Mouse (Mus musculus) right cerebral cortex, adult 2 months (tissue): Measurements from ENCODE around the gene S100a2.

Source experiments
- DNase-seq, 2 experiments: peaks; one replicate each; pipeline ENCODE4 v3.0.0; 2021 to 2022; ENCODE audit warnings: low spot score in 2 of 2

The S100a2 gene

GRCm38 (mm10) chr3:90596810-90597209, 6.8 kb downstream of the S100a2 start:
- no peak for DNase-seq

DNA sequence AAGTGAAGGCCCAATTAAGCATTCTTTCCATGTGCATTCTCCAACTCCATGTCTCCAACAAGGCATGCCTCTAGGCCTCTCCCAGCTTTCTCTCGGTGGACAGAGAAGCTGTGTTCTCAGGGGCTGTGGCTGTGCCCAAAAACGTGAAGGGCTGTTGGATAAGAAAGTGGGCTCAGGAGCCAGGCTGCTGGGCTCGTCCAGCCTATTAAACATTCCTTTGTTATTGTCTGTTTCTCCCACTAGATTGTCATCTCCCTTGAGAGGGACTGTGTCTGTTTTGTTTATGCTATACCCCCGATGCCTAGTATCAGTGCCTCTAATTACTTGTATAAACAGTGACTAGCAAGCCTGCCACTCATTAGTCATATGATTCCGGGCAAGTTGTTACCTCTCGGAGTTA, 7.7 kb downstream of the S100a2 start:
- no peak for DNase-seq

- no peak for DNase-seq
Measured at GRCm38 (mm10) chr3:90598212-90598611, 8.2 kb downstream of the S100a2 start.

- DNase-seq = no peak
Measured at GRCm38 (mm10) chr3:90599401-90599800, 9.4 kb downstream of the S100a2 start.

DNA sequence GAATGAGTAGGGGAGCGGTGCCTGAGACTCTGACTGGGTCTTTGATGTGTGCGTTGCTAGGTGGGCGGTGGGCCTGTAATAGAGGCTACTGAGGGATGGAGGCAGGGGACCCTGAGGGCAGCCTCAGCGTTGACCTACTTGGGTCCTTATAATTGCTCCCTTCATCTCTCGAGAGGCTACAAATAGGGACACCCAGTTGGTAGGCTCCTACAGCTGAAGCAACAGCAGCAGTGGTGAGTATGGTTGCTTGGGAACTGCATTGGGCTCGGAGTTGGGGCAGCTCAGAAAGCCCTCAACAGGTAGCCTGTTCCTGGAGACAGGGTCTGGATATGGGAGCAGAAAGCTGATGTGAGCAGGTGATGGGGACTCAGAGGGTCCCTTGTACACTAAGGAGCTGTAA, 10.0 kb downstream of the S100a2 start:
- DNase-seq = no peak

DNA sequence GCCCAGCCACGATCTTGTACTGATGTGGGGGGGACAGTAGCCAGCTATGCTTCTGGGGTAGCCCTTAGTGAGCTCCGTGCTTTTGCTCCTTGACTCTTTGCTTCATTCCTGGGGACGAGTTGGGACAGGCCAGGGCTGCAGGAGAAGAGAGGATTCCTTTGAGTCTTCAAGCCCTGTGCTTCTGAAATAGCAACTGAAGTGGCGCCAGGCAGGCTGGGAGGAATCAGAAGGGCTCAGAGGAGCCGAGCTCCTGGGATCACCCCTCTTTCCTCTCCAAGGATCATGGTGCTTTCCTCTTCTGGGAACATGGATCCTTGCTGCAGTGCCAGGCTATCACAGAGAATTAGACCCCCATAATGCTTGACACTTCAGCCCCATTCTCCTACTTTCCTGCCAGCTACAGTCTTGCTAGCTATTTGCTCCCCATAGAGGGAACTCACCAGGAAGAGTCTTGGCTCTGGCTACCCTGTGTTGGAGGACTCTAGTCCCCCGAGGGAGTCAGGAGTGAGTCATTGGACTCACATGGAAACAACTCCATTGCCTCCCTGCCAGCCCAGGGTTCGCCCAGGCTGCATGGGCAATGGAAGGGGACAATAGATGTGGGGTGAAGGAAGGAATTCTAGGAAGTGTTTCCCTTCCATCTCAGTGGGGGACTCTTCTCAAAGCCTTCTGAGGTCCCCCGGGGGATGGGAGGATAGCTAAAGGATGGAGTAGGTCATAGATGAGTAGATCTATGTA, 10.6 kb downstream of the S100a2 start:
- no peak for DNase-seq

DNA sequence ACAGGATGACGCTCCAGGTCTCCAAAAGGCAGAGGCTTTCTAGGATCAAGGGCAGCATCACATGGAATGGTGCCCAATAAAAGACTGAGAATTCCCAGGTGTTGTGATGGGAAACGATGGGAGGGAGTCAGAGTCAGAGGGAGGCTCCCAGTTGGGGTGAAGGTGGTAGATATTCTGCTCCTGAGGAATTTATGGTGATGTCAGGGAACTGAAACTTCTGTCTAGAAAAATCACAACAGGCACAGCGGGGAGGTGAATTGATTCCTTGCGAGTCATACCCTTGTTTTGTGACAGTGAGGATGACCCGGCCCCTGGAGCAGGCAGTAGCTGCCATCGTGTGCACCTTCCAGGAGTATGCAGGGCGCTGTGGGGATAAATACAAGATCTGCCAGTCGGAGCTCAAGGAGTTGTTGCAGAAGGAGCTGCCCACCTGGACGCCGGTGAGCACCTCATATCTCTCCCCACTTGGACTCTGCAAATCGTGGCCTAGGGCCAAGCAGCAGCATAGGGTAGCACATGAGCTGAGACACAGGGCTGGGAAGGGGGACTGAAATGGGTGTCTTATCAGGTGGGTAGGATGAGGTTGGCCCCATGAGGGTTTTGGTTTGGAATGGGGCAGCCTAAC, 11.6 kb downstream of the S100a2 start, which contains the start of gene Gm42674:
Gene Gm42674, plus strand, starts transcription at position 419 of the 625 bp plus-strand sequence.
- no peak for DNase-seq

- no peak for DNase-seq
Measured at GRCm38 (mm10) chr3:90603623-90604022, 13.6 kb downstream of the S100a2 start, which contains the start of gene S100a4. Gene S100a4 (plus strand): TSS chr3:90603771.

- peak; percentile 75 to 76 for DNase-seq
Measured at GRCm38 (mm10) chr3:90604416-90604815, 14.4 kb downstream of the S100a2 start.

GRCm38 (mm10) chr3:90605049-90605448, 15.0 kb downstream of the S100a2 start:
- DNase-seq = no peak

GRCm38 (mm10) chr3:90605736-90606135, 15.7 kb downstream of the S100a2 start:
- DNase-seq = no peak

- no peak for DNase-seq
Measured at GRCm38 (mm10) chr3:90606185-90606584, 16.1 kb downstream of the S100a2 start.

- DNase-seq = no peak
Measured at GRCm38 (mm10) chr3:90607361-90607760, 17.3 kb downstream of the S100a2 start.

DNA sequence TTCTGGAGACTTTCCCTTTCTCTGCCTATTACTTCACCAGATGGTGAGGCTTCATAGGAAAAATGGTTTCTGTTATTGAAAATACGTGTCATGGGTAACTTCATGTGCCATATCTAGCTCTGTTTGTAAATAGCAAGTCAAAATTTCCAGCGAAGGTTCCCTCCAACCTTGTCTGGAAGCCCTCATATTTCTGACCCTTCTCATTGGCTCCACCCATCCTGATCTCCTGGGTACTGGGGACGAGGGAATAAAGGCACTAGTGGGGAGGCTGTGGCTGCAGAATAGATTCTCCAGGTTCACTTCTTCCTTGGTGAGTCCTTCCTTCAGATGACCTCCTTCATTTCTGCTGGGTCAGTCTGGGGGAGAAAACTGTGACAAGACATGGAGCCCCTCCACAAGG, 18.2 kb downstream of the S100a2 start, which contains the start of gene S100a5:
Gene S100a5, plus strand, starts transcription at position 301 of the 400 bp plus-strand sequence.
- no peak for DNase-seq

DNA sequence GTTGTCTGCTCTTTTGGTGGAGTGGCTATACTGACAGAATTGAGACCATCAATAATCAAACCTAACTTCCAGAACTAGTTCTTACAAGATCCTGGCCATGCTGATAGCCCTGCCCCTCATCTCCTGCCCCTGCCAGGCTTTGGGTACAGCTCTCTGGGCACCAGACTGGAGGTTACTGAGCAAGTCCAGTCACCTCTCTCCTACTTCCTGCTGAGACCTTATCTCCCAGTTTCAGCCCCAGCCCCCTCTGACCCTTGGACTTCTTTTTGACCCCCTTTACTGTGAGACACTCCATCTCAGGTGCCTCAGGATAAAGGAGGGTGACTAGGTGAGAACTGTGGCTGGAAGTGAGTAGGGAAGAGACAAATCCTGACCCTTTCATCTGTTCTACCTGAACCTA, 19.1 kb downstream of the S100a2 start:
- DNase-seq = no peak

DNA sequence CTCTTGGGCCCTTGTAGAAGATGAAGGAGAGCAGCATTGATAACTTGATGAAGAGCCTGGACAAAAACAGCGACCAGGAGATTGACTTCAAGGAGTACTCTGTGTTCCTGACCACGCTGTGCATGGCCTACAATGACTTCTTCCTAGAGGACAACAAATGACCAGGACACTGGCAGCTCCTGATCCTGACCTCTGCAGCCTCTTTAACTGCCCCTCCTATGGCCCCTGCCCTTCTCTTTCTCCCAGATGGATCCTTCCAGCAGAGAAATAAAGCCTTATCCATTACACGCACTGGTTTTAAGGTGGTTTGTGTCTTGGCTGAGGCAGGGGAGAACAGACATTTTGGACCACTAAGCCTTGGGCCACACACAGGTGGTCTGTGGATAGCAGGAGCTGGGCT, 21.4 kb downstream of the S100a2 start:
- DNase-seq = no peak

GRCm38 (mm10) chr3:90612061-90612460, 22.0 kb downstream of the S100a2 start:
- DNase-seq = no peak

DNA sequence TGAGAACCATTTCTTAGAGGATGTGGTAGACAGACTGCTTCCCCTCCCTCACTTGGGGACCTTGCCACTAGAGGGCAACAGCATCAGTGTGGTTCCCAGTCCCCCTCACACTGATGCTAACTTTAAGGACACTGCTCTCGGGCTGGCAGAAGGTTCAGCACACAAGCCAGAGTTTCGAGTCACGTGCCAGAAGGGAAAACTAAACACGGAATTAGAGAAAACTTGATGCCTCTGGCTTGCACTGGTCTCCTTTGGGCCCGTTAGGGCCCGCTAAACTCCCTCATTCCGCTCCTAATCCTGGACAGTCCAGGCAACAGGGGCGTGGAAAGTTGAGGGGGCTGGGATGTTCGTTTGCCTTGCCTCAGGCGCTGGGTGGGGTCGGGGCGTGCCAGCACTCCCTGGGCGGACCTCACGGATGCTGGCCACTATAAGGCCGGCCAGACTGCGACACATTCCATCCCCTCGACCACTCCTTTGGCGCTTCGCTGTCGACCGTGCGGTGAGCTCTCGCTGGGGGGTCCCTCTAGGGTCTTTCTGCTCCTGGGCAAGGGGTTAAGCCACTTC, 22.8 kb downstream of the S100a2 start, which contains the start of gene S100a6:
Gene S100a6, plus strand, starts transcription at position 155 of the 564 bp plus-strand sequence.
- DNase-seq = peak; percentile 47 to 56

- no peak for DNase-seq
Measured at GRCm38 (mm10) chr3:90613461-90614147, 23.6 kb downstream of the S100a2 start.

GRCm38 (mm10) chr3:90614148-90614530, 24.1 kb downstream of the S100a2 start:
- DNase-seq = no peak

GRCm38 (mm10) chr3:90614611-90615251, 24.7 kb downstream of the S100a2 start:
- no peak for DNase-seq

DNA sequence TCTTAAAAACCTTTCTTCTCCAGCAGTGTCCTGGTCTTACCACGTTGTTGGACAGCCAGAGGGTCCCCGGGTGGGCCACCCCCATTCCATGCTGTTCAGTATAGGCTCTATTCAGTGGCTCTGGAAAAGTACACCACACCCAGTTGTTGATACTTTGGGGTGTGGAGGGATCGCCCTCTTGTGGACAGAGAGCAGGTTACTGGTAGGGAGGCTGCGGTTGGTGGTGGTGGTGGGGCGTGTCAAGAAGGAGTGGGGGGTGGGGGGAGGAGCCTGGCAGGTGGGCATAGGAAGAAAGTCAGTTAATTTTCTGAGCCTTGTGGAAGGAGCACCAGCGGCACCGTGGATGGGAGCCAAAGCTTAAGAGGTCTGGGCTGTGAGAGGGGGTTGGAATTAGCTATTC, 25.4 kb downstream of the S100a2 start:
- DNase-seq = peak; percentile 80 to 82
